Mouse (Mus musculus): ENCODE measurements around the gene Efna3.

Gene Efna3

GRCm38 (mm10) chr3:89337721-89338578 is 15.2 kb upstream of the Efna3 start, which contains the start of gene Efna4:
Gene Efna4, minus strand, starts transcription at chr3:89338028.
- peak; percentile 82 for DNase-seq (ENCODE audit: low read depth, low spot score)

DNA sequence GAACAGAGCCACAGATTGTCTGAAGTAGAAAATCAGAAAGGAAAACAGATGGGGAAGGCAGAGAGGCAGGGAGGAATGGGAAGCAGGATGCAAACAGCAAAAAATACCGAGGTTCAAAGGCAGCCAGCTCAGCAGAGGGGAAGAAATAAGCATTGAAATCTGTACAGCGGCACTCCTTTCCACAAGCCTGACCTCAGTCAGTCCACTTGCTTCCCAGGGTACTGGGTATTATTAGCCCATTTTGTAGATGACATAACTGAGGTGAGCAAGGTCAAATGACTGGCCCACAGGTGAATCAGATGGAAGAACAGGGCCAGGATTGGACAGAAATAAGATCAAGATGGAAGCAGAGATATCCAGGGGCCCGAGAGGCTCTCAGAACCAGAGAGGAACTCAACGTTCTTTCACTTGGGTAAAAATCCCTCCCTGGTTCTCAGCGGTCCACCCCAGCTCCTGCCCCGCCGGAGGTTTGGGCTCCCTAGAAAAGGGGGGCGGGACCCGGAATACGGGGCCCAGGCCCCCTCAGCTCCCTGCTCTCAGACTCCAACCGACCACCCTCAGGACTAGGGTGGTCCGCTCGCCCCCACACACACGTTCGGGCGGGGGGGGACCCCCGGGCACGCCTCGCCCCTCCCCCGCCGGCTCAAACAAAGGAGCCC is 14.4 kb upstream of the Efna3 start:
- DNase-seq (ENCODE audit: low read depth, low spot score) = peak; percentile 49

- no peak for DNase-seq (ENCODE audit: low read depth, low spot score)
Observed at GRCm38 (mm10) chr3:89336529-89336928, 13.8 kb upstream of the Efna3 start.

GRCm38 (mm10) chr3:89333053-89333452 is 10.3 kb upstream of the Efna3 start:
- no peak for DNase-seq (ENCODE audit: low read depth, low spot score)

- DNase-seq (ENCODE audit: low read depth, low spot score) = no peak
Observed at GRCm38 (mm10) chr3:89332476-89332875, 9.7 kb upstream of the Efna3 start.

DNA sequence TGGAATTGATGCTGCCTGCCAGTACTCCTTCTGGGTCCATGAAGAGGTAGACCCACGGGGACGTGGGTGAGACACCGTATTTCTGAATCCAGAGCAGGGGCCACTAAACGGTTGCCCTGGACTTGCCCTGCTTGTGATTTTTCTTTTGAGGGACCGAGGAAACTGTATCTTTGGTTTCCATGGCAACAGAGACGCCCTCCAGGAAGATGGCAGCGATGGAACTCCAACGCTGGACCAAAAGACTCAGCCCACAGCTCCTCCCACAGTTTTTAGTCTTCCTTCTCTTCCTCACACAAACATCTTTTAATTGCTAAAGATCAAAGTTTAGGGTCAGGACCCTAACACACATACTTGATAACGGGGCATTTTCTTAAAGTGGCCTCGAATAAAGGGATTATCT is 9.2 kb upstream of the Efna3 start:
- DNase-seq (ENCODE audit: low read depth, low spot score) = no peak

DNA sequence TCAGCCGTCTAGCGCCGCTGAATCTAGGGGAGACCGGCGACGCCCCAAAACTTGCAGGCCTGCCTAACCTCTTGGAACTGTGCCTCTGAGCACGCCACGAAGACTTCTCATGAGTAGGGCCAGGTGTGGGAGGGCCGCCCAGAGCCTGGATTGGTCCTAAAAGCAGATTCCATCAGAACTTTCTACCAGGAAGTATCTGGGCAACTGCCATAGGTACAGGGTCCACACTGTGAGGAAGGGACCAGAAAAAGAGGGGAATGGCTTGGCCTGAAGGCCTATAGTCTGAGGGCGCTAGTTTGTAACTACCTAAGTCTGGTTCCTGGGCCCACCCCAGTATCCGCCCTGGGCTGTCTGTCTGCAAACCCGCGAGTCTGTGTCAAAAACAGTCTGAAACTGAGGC is 8.8 kb upstream of the Efna3 start:
- no peak for DNase-seq (ENCODE audit: low read depth, low spot score)

DNA sequence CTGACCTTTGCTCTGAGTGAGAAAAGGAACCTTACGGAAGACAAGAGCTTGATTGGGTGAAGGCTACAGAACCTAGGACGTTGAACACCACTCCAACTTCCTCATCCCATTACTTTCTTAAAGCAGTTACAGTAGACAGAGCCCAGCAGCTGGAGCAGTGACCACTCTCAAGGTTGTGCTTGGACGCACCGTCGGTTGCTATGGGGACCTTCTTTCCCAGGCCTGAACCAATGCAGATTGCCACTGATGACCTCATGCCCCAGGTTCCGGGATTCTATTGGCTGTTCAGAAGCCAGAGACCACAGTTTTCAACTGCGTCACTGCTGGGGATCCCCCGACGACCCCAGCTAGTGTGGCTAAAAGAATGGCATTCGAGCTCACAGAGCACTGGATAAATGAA is 8.2 kb upstream of the Efna3 start:
- no peak for DNase-seq (ENCODE audit: low read depth, low spot score)

GRCm38 (mm10) chr3:89330346-89330745 is 7.6 kb upstream of the Efna3 start:
- DNase-seq (ENCODE audit: low read depth, low spot score) = no peak

DNA sequence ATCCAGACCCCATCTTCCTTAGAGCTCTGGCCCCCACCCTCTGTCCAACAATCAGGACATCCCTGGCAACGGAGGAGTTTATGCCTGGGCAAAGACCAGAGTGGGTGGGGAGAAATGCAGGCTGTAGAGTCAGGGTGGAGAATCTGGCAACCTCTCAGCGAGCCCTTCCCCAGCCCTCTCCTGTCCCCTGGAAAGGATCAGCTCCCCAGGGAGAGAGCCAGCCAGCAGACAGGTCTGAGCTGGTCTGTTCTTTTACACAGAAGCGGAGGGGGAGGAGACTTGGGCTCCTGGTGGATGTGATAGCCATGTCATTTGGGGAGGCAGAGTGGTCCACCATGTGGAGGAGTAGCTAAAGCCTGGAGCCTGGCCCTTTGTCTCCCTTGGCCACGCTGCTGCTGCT is 5.9 kb upstream of the Efna3 start:
- DNase-seq (ENCODE audit: low read depth, low spot score) = no peak

DNA sequence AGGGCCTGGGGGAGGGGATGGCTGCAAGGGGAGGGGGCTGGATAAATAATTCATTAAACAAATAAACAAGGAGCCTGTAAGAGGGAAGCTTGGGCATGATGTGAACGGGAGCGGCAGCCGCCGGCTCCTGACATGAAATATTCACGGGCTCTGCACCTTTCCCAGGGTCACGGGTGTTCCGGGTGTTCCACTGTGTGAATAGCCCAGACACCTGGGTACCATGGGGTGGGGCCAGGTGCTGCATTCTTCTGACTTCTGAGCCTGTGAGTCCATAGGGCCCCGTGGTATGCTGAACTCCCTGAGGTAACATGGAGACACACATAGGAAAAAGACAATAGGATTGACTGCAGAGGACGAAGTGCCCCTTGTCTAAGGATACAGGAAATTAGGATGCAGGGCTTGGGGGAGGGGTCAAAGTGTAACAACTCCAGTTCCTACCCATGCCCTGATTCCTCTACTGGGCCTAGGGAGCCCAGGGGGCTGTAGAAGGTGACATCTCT is 4.7 kb upstream of the Efna3 start:
- DNase-seq (ENCODE audit: low read depth, low spot score) = no peak

DNA sequence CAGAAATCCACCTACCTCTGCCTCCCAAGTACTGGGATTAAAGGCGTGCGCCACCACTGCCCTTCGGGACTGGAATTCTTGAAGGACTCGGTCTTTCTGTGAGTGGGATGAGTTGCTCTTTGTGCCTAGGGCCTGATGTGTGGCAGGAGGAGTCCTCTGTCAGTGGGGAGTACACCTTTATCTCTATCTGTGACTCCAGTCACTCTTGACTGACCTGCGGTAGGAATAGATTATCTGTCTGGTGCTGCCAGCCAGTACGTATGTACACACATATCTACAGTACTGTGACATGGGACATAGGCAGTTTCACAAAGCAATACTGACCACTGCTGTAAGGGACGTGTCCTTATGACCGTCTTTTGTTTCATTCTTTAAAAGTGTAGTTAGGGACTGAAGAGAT is 3.1 kb upstream of the Efna3 start:
- DNase-seq (ENCODE audit: low read depth, low spot score) = no peak

GRCm38 (mm10) chr3:89322131-89322500 is 649 bp downstream of the Efna3 start:
- DNase-seq (ENCODE audit: low read depth, low spot score) = no peak

GRCm38 (mm10) chr3:89321183-89322130 is 1.3 kb downstream of the Efna3 start:
- no peak for DNase-seq (ENCODE audit: low read depth, low spot score)

DNA sequence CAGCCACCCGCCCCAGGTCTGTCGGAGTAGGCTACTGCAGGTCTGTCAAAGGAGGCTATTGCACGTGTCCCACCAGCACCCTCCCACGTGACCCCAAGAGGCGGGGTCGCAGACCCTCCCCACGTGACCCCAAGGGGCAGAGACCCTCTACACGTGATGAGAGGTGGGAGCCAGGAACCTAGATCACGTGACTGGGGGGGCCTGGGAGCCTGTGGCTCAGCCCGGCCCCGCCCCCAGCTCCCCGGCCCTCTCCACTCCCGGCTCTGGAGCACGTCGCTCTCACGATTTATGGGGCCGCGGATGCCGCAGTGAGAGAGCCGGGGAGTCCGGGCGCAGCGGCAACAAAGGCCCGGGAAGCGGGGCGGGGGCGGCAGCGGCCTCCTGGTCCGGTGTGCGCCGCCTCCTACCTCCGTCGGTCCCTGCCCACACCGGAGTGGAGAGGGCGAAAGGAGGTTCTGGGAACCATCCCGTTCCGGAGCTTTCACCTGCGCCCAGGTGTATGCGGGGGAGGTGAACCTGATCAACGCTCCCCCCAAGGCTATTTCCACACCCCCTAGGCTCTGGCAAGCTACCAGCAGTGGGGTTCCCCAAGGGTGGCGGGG is 2.1 kb downstream of the Efna3 start:
- no peak for DNase-seq (ENCODE audit: low read depth, low spot score)

GRCm38 (mm10) chr3:89319591-89320350 is 3.0 kb downstream of the Efna3 start:
- DNase-seq (ENCODE audit: low read depth, low spot score) = no peak

- no peak for DNase-seq (ENCODE audit: low read depth, low spot score)
Observed at GRCm38 (mm10) chr3:89318971-89319590, 3.7 kb downstream of the Efna3 start.

- DNase-seq (ENCODE audit: low read depth, low spot score) = no peak
Observed at GRCm38 (mm10) chr3:89318316-89318715, 4.4 kb downstream of the Efna3 start.

GRCm38 (mm10) chr3:89317246-89317645 is 5.5 kb downstream of the Efna3 start:
- no peak for DNase-seq (ENCODE audit: low read depth, low spot score)

GRCm38 (mm10) chr3:89316833-89317232 is 5.9 kb downstream of the Efna3 start:
- peak; percentile 96 for DNase-seq (ENCODE audit: low read depth, low spot score)
